Mouse (Mus musculus): ENCODE data around the gene Nuak1.
A peak's percentile ranks its signal among the peaks of the same experiment; 100 is the strongest.

The Nuak1 gene

GRCm38 (mm10) chr10:84405135-84405776, 35.1 kb downstream of the Nuak1 start:
- no peak for DNase-seq

- DNase-seq = no peak
These were observed 38.5 kb downstream of the Nuak1 start for GRCm38 (mm10) chr10:84401907-84402371.

DNA sequence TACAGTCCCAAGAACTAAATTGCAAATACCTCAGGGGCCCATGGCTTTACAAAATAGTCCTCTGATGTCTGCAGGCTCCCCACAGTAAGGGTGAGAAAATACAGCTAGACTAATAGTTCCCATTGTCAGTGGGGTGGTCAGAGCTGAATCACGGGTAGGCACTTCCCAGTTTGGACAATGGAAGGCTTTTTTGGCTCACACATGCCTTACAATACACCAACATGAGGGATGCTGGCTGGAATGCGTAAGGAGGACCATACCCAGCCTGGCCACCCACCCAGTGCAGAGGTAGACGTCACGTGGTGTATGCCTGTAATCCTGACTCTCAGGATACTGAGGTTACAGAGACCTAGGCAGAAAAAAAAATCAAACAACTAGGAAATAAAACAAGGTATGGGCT, 39.2 kb downstream of the Nuak1 start:
- DNase-seq = no peak

- DNase-seq = no peak
These were observed 40.2 kb downstream of the Nuak1 start for GRCm38 (mm10) chr10:84400037-84400681.

GRCm38 (mm10) chr10:84397276-84397675, 43.1 kb downstream of the Nuak1 start:
- no peak for DNase-seq

DNA sequence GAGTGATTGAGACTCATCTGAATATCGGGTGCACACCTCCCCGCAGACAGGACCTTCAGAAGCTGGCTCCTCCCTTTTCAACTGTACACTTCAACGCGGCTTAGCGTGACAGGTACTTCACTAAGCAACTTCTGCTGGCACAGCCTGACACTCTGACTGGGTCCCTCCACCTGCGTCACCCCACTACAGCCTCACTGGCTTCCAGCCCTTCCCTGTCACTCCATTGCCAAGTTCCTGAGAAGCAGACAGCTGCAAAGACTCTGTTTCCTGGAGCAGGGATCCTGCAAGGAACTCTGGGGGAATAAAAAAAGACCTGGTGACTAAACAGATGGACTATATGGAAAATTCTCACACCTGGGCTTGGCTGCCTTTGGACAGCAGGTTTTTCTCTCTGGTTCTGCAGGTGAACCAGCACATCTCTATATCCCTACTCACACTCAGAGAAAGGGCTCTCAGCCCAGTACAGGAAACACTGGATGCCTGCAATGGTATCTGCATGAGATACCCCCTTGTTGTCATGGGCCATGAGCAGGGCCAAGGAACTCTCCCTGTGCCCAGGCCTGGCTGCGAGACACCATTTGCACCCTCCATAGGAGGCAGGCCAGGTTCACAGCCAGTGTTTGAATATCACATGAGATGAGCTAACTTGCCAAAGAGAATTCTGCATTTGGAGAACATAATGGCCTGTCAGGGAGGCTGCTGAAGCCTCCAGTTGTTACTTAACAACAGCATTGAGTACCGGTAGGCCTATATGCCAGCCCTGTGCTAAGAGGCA, 44.3 kb downstream of the Nuak1 start:
- DNase-seq = no peak

DNA sequence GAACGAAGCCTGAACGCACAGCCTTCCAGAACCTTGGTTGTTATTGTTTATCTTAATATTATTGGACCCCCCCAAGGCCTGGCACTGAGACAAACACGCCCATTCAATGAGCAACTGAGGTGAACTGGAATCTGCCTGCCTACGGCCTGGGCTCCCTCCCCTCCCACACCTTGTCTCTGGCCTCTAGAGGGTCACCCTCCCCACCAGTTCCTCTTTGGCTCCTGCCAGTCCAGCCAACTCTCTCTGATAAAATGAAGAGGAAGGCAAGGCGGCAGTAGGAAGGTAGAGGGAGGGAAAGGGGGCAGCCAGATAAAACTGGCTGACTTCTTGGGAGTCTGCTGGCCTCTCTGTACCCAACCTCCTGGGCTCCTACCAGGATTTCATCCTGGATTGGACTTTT, 45.1 kb downstream of the Nuak1 start:
- DNase-seq = no peak

- DNase-seq = no peak
These were observed 46.5 kb downstream of the Nuak1 start for GRCm38 (mm10) chr10:84393881-84394280.

DNA sequence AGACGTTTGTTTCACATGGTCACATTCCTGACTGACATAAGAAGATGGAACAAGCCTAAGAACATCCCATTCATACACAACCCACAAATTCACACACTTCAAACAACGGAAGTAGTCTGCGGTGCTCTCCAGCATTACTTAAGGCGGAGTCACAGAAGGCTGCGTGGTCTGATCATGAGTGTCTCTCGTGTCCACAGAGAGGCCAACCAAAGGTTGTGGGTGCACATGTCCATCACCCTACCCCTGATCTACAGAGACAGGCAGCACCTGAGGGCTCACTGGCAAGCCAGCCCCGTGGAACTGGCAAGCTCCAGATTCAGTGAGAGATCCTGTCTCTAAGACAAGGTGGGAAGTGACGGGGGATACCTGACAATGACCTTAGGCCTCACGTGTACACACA, 47.0 kb downstream of the Nuak1 start:
- DNase-seq = no peak

DNA sequence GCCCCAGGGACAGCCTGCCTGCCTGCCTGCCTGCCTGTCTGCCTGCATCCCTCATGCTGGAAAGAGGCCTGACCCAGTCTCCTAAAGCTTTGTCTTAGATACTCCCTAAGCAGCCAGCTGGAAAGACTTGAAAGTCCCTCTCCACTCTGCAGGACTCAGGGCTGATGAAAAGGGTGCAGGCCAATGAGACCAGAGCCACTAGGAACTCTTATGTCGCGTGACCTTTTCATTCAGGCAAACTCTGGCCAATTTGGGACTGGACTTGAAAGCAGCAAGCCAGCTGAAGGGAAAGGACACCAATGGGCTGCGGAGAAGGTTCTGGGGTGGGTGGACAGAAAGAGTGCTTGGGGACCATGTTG, 47.7 kb downstream of the Nuak1 start:
- DNase-seq = no peak

- peak in 1 of 2 experiments; percentile 11 for DNase-seq
These were observed 48.2 kb downstream of the Nuak1 start for GRCm38 (mm10) chr10:84392027-84392722.

DNA sequence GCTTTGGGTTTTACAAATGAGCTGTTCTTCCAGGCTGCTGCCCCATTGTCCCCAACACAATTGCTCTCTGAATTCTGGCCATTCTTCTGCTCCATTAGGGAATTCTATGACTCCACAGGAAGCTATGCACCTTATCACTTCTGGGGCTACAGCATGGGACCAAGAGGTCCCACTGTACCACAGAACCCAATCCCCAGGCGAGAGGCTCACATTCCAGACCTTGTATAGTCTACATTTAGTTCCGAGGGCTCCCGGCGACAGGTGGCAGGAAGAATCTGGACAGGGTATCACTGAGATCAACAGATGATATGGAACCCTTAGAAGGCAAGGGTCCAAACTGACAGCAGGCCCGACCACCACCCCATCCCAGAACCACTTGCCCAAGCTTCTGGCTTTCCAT, 50.7 kb downstream of the Nuak1 start:
- no peak for DNase-seq

- DNase-seq = no peak
These were observed 51.8 kb downstream of the Nuak1 start for GRCm38 (mm10) chr10:84388357-84389141.

- DNase-seq = no peak
These were observed 53.1 kb downstream of the Nuak1 start for GRCm38 (mm10) chr10:84387338-84387737.

GRCm38 (mm10) chr10:84386625-84387242, 53.7 kb downstream of the Nuak1 start:
- DNase-seq = no peak

GRCm38 (mm10) chr10:84386214-84386613, 54.2 kb downstream of the Nuak1 start:
- DNase-seq = no peak

GRCm38 (mm10) chr10:84384761-84385160, 55.6 kb downstream of the Nuak1 start:
- DNase-seq = no peak

GRCm38 (mm10) chr10:84382900-84383883, 57.2 kb downstream of the Nuak1 start:
- DNase-seq = no peak

DNA sequence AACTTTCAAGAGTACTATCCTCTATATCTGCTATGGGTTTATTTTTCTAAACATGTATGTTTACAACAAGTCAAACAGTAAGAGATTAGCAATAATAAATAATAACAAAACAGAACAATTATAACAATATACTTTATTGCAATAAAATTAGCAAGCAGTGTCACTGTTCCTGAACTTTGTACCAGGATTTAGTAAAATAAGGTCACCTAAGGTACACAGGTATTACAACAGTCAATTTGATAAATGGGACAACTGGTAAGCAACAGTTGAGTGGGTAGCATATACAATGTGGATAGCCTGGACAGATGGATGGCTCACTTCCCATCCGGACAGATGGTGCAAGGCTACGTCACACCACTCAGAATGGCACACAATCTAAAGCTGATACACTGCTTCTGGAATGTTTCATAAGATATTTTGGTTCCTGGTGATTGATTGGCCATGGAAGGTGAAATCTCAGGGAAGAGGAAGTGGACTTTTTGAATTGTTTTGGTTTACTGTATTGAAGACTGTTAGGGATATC, 59.1 kb downstream of the Nuak1 start:
- no peak for DNase-seq

- no peak for DNase-seq
These were observed 61.0 kb downstream of the Nuak1 start for GRCm38 (mm10) chr10:84379366-84379765.

Measured in thymus, adult 18-20 months (tissue).